Mouse (Mus musculus): ENCODE measurements around the gene Pcyt2.

Pcyt2 gene

GRCm38 (mm10) chr11:120617519-120618112 is at the start of gene Pcyt2:
TSS of gene Pcyt2 (minus strand) at chr11:120617936.
- DNase-seq (ENCODE audit: low spot score in 2 of 2): peak; percentile 88 to 92

DNA sequence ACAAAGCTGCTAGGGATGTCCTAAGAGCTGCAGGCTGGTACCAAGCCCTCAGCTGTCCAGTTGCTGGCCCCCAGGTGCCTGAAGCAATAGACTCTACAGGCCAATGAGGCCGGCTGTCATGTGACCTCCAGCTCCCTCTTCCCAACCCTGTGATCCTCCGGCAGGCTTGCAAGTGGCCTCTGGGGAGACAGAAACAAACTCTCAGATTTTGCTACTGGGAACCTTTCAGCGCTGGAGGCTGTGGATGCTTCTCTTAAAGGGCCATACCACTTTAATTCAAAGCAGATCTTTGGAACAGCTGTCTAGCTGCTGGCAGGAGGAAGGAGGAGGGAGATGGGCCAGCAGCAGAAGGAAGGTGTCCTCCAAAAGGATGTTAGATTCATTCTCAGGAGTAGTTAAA is 48.9 kb upstream of the Pcyt2 start:
- DNase-seq (ENCODE audit: low spot score in 2 of 2): no peak

DNA sequence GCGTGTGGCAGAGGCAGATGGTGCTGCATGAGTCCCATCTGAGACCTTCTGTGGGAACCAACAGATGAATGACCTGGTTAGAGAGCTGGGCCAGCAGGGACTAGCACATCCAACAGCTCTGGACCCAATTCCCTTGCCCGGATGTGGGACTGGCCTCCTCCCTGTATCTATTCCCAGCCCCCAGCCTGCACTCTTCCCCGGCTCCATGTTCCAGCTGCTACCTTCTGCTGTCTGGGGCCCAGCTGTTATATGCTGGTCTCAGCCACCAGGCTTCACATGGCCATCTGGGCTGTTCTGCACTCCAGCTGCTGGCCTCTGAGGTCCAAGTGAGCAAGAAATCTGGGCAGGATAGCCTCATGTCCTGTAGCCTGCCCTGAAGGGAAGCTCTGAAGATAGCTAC is 47.7 kb upstream of the Pcyt2 start:
- no peak for DNase-seq (ENCODE audit: low spot score in 2 of 2)

- DNase-seq (ENCODE audit: low spot score in 2 of 2): no peak
These were observed 46.0 kb upstream of the Pcyt2 start for GRCm38 (mm10) chr11:120663714-120664113.

DNA sequence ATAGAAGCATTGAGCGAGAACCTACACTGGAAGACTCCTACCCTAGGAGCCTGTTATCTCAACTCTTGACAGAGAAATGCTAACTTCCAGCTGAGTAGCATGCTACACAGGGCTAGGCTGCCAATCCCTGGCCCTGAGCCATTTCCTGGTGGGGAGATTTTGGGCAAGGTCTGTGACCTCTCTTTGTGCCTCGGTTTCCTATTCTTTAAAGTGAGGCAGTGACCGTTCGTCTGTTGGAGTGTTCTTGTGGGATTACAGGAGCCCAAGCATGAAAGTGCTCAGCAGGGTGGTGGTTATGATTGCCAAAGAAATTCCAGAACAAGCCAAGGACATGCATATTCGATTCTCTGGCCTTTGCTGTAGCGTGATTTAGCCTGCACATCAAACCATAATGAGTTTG is 45.0 kb upstream of the Pcyt2 start:
- DNase-seq (ENCODE audit: low spot score in 2 of 2): no peak

- no peak for DNase-seq (ENCODE audit: low spot score in 2 of 2)
These were observed 43.3 kb upstream of the Pcyt2 start, which contains the start of gene Notum for GRCm38 (mm10) chr11:120661076-120661460. TSS of gene Notum (minus strand) at chr11:120661175.

- DNase-seq (ENCODE audit: low spot score in 2 of 2): no peak
These were observed 42.8 kb upstream of the Pcyt2 start for GRCm38 (mm10) chr11:120660301-120661075.

GRCm38 (mm10) chr11:120659509-120660300 is 42.0 kb upstream of the Pcyt2 start:
- DNase-seq (ENCODE audit: low spot score in 2 of 2): no peak

GRCm38 (mm10) chr11:120658876-120659410 is 41.2 kb upstream of the Pcyt2 start:
- peak; percentile 50 to 74 for DNase-seq (ENCODE audit: low spot score in 2 of 2)

GRCm38 (mm10) chr11:120657301-120657700 is 39.6 kb upstream of the Pcyt2 start:
- DNase-seq (ENCODE audit: low spot score in 2 of 2): no peak

DNA sequence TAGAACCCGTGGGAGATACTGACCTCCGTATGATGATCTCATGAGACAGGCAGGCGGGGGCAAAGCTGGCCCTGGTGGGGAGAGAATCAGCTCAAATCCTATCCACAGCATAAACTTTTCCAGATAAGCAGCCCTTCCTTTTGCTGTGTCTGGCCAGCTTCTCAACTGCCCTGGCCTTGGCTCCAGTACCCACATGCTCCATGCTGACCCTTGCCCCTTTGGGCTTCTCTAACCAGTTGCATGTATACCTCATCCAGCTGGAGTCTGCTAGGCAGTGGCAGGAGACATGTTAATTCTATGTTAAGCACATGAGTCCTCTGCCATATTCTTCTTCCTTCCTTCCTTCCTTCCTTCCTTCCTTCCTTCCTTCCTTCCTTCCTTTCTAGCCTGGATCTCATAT is 37.0 kb upstream of the Pcyt2 start:
- DNase-seq (ENCODE audit: low spot score in 2 of 2): no peak

DNA sequence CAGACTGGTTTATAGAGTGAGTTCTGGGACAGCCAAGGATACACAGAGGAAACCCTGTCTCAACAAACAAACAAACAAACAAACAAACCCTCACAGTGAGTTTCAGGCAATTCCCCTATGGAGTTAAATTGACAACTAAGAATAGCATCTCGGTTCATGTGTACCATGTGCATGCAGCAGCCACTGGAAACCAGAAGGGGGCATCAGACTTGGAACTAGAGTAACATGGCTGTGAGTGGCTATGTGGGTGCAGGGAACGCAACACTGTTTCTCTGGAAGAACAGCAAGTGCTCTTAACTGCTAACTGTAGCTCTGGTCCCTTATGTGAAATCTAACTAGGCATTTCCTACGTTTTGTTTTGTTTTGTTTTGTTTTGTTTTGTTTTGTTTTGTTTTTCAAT is 34.1 kb upstream of the Pcyt2 start:
- no peak for DNase-seq (ENCODE audit: low spot score in 2 of 2)

DNA sequence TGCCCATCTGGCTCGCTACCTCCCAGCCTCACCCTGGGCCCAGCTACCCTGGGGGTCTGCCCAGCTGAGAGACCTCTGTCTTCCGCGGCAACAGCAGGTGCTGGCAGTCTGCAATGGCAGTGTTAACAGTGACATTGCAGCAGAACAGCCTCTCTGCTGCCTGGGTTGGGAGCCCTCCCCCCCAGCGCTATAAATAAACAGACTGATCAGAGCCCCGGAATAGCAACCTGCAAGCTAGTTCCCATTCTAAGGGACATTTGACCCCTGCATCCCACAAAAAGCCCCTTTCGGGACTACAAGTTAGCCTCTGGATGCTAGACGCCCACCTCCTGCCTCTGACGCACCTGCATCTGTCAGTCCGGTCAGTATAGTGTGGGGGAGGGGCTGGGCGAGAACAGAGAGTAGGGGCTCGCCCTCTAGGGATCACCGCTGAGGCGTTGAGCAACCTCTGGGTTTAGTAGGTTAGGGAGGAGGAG is 30.3 kb upstream of the Pcyt2 start, which contains the start of gene Myadml2:
TSS of gene Myadml2 (minus strand) at position 158 of the 476 bp plus-strand sequence.
- DNase-seq (ENCODE audit: low spot score in 2 of 2): no peak

DNA sequence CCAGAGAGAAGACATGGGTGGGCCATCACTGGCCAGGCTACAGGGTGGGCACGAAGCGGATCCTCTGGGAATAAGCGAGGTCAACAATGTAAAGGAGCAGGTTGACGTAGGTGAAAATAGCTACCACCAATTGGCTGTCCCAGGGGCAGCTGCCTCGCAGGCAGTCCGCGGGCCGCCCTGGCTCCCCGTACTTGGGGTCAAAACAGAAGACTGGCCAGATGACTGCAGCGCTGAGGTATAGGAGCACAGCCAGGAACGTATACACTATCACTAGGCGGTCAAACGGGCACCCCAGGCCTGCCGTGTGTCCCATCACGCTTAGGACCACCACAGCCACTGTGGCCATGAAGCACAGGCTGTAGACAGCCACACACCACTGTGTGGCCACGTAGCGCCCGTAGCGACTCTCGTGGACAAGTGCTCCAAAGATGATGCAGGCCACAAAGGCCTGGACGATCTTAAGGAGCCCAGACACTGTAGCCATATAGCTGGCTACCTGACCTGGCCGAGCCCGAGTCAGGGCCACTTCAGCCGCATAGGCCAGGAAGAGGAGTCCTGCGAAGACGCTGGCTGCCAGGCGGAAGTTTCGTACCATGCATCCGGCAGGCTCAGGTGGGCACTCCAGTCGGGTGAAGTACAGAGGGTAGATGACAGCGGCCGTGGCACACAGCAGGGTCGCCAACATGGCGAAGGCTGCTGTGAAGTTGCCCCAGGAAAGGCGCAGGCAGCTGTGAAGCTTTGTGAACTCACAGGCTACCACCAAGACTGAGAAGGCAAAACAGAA is 29.5 kb upstream of the Pcyt2 start:
- no peak for DNase-seq (ENCODE audit: low spot score in 2 of 2)

GRCm38 (mm10) chr11:120643601-120643987 is 25.9 kb upstream of the Pcyt2 start, which contains the start of gene Pycr1:
TSS of gene Pycr1 (minus strand) at chr11:120643769.
- DNase-seq (ENCODE audit: low spot score in 2 of 2): peak; percentile 83 to 87

DNA sequence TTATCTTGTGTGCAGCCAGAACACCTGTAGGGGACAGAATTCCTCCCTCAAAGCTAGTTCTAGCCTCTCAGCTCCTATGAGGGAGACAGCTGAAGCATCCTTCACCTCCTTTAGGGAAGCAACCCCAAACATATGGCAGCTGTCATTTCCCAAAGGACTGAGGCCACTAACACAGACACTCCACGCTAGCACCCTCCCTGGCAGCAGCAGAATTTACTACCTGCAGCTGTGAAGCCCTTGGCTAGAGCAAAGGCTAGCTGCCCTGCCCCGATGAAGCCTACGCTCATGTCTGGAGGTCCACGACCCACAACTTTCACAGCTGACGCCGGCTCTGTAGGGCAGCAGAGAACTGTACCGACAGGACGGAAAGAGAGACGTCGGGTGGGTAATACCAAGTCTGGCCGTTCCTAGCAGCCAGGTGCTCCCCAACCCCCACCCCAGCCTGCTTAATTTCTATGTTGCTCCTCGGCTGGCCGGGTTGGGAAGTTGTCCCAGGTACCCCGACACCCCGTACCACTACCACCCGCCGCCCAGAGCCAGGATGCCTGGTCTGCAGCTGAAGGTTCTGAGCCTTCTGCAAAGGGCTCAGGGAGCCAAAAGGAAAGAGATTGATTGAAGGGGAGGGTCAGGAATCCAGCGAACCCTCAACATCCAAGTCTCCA is 25.3 kb upstream of the Pcyt2 start:
- no peak for DNase-seq (ENCODE audit: low spot score in 2 of 2)

DNA sequence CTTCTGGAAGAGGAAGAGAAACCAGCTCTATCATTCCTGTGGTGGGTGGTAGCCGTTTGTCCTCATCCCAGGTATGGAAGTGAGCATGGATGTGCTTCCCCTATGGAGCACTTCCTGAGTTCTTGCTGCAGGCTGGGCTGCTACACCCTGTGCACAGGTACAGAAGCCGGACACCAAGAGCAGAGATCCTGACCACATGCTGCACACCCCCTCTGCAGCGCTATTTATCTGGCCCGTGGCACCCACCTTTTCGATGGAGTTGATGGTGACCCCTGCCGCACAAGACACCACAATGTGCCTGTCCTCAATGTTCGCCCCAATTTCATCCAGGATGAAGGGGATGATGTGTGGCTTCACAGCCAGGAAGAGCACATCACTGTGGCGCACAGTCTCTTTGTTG is 24.1 kb upstream of the Pcyt2 start:
- DNase-seq (ENCODE audit: low spot score in 2 of 2): no peak

DNA sequence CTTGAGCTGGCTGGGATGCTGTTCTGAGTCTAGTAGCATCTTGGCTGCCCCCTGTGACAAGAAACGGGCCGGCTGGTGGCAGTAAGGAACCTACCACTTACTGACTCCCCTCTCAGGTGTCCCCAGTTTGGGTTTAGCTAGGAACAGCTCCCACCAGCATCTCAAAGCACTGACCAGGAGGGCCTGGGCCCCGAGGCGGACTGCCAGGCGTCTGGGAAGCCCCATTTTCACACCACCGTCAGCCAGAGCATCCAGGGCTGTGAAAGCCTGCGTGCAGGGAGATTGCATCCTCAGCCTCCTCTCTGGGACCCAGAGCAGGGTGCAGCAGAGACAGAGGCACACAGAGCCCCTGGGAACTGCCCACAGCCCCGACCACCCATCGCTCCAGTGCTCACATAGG is 23.5 kb upstream of the Pcyt2 start:
- no peak for DNase-seq (ENCODE audit: low spot score in 2 of 2)

DNA sequence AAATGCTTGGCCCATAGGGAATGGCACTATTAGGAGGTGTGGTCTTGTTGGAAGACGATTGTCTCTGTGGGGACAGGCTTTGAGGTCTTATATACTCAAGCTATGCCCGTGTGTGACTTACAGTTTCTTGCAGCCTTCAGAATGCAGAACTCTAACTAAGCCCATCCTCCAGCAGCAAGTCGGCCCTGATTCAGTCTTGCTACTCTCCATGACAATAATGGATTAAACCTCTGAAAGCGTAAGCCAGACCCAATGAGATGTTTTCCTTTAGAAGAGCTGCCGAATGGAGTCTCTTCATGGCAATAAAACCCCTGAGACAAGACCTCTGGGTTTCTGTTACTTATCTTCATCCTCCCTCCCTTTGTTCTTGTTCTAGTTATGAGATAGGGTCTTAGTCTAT is 17.1 kb upstream of the Pcyt2 start:
- DNase-seq (ENCODE audit: low spot score in 2 of 2): no peak

DNA sequence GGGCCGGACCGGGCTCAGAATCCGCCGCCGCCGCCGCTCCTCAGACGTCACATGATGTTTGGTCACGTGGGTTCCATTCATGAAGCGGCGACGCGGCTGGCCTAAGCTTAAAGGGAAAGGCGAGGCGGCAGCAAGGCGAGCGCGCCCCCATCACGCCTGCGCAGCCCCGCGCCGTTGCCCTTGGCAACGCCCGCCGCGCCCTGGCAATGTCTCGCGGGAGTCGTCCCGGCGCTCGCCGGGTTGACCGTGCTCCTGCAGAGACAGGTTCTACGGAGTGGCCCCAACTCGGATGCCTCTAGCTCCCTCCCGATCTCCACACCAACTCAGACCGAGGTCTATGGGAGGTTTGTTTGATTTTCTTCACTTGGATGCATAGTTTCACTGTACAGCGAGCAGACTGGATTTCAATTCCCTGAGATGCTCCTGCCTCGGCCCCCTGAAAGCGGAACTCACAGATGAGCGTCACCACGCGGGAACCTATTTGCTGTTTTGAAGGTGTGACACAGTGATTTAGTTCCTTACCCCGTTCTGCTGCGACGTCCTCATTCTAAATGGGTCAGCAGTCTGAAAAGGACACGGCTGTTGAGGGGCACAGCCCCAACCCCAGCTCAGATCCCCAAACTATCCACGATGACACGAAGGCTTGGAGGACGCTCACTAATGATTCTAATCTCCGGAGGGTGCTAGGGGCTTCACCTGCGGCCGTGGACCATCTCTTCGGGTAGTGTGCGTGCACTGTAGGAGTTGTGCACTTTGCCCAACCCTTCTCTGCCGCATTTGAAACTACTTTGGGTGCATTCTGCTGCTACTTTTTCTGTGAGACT is 16.0 kb upstream of the Pcyt2 start, which contains the start of gene Mafg:
TSS of gene Mafg (minus strand) at position 81 of the 824 bp plus-strand sequence.
- peak; percentile 85 to 88 for DNase-seq (ENCODE audit: low spot score in 2 of 2)

Data from natural killer cell, adult 2 months (primary cell).